Comparison of ENCODE assay signal across 12 mouse cellular contexts in genomic region chr4:155421412-155422370, GRCm38 (mm10). TPM values are rescaled to one million over a fixed set of nuclear protein-coding genes. Genes with fewer than 3 reads are reported as not detected.
DNase-seq lines count a peak whose midpoint lies in the region; ATAC-seq and TF ChIP-seq lines count a peak whose summit lies in the region.
"Not testable (repeated sequence)": the region's sequence is repeated elsewhere in the genome, so short reads cannot be mapped to it uniquely, and the experiment has no call there.
"Had no signal": no experiment of that assay in that cellular context is flagged by ENCODE, and none has a peak within 500 bp of the region (broad histone marks: within the 10 kb centered on the region; RNA-seq: fewer than 3 reads in every experiment).

No protein-coding gene starts in this region.

- not testable (repeated sequence) for H3K27me3 ChIP-seq in intestine, embryonic 16.5 days (replicated peaks; ENCODE audit: control insufficient read depth, insufficient read depth, low read length); limb, embryonic 13.5 days; small intestine, adult 2 months (ENCODE audit: control insufficient read depth, insufficient read depth, low read length); thymus, adult 2 months (ENCODE audit: control insufficient read depth, insufficient read depth, low read length)

- H3K9ac ChIP-seq in intestine, embryonic 16.5 days (ENCODE audit: low read depth, low read length): 0 out of 2 replicates have a peak overlapping the region, but pooled peaks have one; percentile 29
- H3K9ac ChIP-seq in limb, embryonic 13.5 days: not testable (repeated sequence)

- not testable (repeated sequence) for TF ChIP-seq CTCF in bone marrow, adult 2 months (IDR thresholded peaks at IDR 0.05; ENCODE audit: control insufficient read depth, insufficient read depth, low read length); lung, adult 2 months (IDR thresholded peaks at IDR 0.05; ENCODE audit: insufficient read depth, low read length); small intestine, adult 2 months (IDR thresholded peaks at IDR 0.05; ENCODE audit: extremely low read depth, insufficient read length, insufficient replicate concordance, low read depth, low read length); thymus, adult 2 months (IDR thresholded peaks at IDR 0.05; ENCODE audit: borderline replicate concordance, control insufficient read depth, extremely low read depth, insufficient read depth, low read length, poor library complexity)

- H3K27ac ChIP-seq in bone marrow, adult 2 months (ENCODE audit: control insufficient read depth, insufficient read depth, low read depth, low read length, poor library complexity); intestine, embryonic 16.5 days (ENCODE audit: low read length); limb, embryonic 13.5 days: not testable (repeated sequence)
- peak overlapping the region; percentile 88 for H3K27ac ChIP-seq in small intestine, adult 2 months (ENCODE audit: insufficient read depth, low read depth, low read length)
- peak overlapping the region; percentile 42; the same call in 1 of the 2 replicates for H3K27ac ChIP-seq in thymus, adult 2 months (ENCODE audit: control insufficient read depth, insufficient read depth, low read length)

- WGBS in bone marrow, adult 2 months: 79% methylated on average over 23 of the region's 30 CpGs
- WGBS in intestine, embryonic 16.5 days: 78% methylated on average over 21 of the region's 30 CpGs
- 76% methylated on average over 23 of the region's 30 CpGs for WGBS in limb, embryonic 13.5 days
- WGBS in lung, adult 2 months: 69% methylated on average over 23 of the region's 30 CpGs
- WGBS in small intestine, adult 2 months: 52% methylated on average over 23 of the region's 30 CpGs
- 89% methylated on average over 23 of the region's 30 CpGs for WGBS in thymus, adult 2 months

- H3K9me3 ChIP-seq in intestine, embryonic 16.5 days (ENCODE audit: control insufficient read depth, low read length); limb, embryonic 13.5 days: not testable (repeated sequence)

- ATAC-seq in intestine, embryonic 16.5 days: peak; percentile 81
- ATAC-seq in limb, embryonic 13.5 days (ENCODE audit: low FRiP score, low read depth): not testable (repeated sequence)

- peak; percentile 30 for DNase-seq in CD4-positive, CD25-positive, alpha-beta regulatory T cell, adult 2 months (ENCODE audit: low read depth, low spot score)
- DNase-seq in lung, adult 2 months; thymus, adult 2 months: not testable (repeated sequence)

- not testable (repeated sequence) for TF ChIP-seq POLR2A in bone marrow, adult 2 months (IDR thresholded peaks at IDR 0.05; ENCODE audit: borderline replicate concordance, control insufficient read depth, low read depth, low read length); lung, adult 2 months (IDR thresholded peaks at IDR 0.05; ENCODE audit: borderline replicate concordance, extremely low read depth, low read depth, low read length); small intestine, adult 2 months (IDR thresholded peaks at IDR 0.05; ENCODE audit: low read depth, low read length); thymus, adult 2 months (IDR thresholded peaks at IDR 0.05; ENCODE audit: control insufficient read depth, extremely low read depth, insufficient read depth, low read length, poor library complexity)

- H3K36me3 ChIP-seq in intestine, embryonic 16.5 days (ENCODE audit: control insufficient read depth, insufficient read depth, low read length); limb, embryonic 13.5 days; small intestine, adult 2 months (ENCODE audit: control insufficient read depth, insufficient read depth, low read length); thymus, adult 2 months (ENCODE audit: control insufficient read depth, insufficient read depth, low read length): not testable (repeated sequence)

- peak overlapping the region; percentile 44 for H3K4me3 ChIP-seq in bone marrow, adult 2 months (replicated peaks; ENCODE audit: control insufficient read depth, low read depth, low read length)
- H3K4me3 ChIP-seq in intestine, embryonic 16.5 days (ENCODE audit: low read length): not testable (repeated sequence)
- H3K4me3 ChIP-seq in limb, embryonic 13.5 days: 0 out of 2 replicates have a peak overlapping the region, but pooled peaks have one; percentile 8
- H3K4me3 ChIP-seq in lung, adult 2 months (replicated peaks; ENCODE audit: extremely low read depth, low read depth, low read length): peak overlapping the region; percentile 1
- H3K4me3 ChIP-seq in small intestine, adult 2 months (ENCODE audit: low read depth, low read length): peak overlapping the region; percentile 42
- H3K4me3 ChIP-seq in thymus, adult 2 months (ENCODE audit: control insufficient read depth, insufficient read depth, low read length): peak overlapping the region; percentile 34

- not testable (repeated sequence) for H3K4me1 ChIP-seq in bone marrow, adult 2 months (ENCODE audit: control insufficient read depth, insufficient read depth, low read length); intestine, embryonic 16.5 days (ENCODE audit: control insufficient read depth, insufficient read depth, low read length); limb, embryonic 13.5 days; lung, adult 2 months (ENCODE audit: control insufficient read depth, insufficient read depth, low read length); small intestine, adult 2 months (ENCODE audit: control insufficient read depth, insufficient read depth, insufficient read length, low read length)
- peaks cover 23% of the 10 kb centered on the region for H3K4me1 ChIP-seq in thymus, adult 2 months (replicated peaks; ENCODE audit: control insufficient read depth, insufficient read depth, low read length)

- H3K4me2 ChIP-seq in intestine, embryonic 16.5 days (ENCODE audit: low read depth, low read length): not testable (repeated sequence)
- H3K4me2 ChIP-seq in limb, embryonic 13.5 days (replicated peaks): 0 out of 2 replicates have a peak overlapping the region, but pooled peaks have one; percentile 7

RNA-seq across cellular contexts. Expression of gene Cfap74, which starts 12.7 kb away (rescaled TPM):
- polyA plus RNA-seq in bone marrow, adult 2 months (2011; ENCODE audit: insufficient read depth, insufficient read length, low replicate concordance, missing spikeins): 0.54 and 0.85 TPM in 2 replicates
- 1.4 and 1.5 TPM in 2 replicates for polyA plus RNA-seq in intestine, embryonic 16.5 days (2015; fragmentation: Nextera tagmentation; extraction: Ambion mirVana)
- 5.6 and 6.1 TPM in 2 replicates for polyA plus RNA-seq in limb, embryonic 13.5 days (2015; fragmentation: Nextera tagmentation; extraction: Ambion mirVana)
- polyA plus RNA-seq in lung, adult 2 months (2012; rRNA removed): 7.4 and 10.1 TPM in 2 replicates
- 0.11 and 1.4 TPM in 2 replicates for polyA plus RNA-seq in small intestine, adult 2 months (2012; rRNA removed)
- polyA plus RNA-seq in thymus, adult 2 months (2012; rRNA removed): 18.3 and 23.1 TPM in 2 replicates

RNA-seq across cellular contexts. Expression of gene Gabrd, which starts 23.8 kb away (rescaled TPM):
- polyA plus RNA-seq in bone marrow, adult 2 months (2011; ENCODE audit: insufficient read depth, insufficient read length, low replicate concordance, missing spikeins): not detected in 2 replicates
- 0.11 and 0.15 TPM in 2 replicates for polyA plus RNA-seq in intestine, embryonic 16.5 days (2015; fragmentation: Nextera tagmentation; extraction: Ambion mirVana)
- 0.15 and 0.29 TPM in 2 replicates for polyA plus RNA-seq in limb, embryonic 13.5 days (2015; fragmentation: Nextera tagmentation; extraction: Ambion mirVana)
- polyA plus RNA-seq in lung, adult 2 months (2012; rRNA removed): 0.52 and 1.4 TPM in 2 replicates
- 0.55 and 1.3 TPM in 2 replicates for polyA plus RNA-seq in small intestine, adult 2 months (2012; rRNA removed)
- 1.0 and 1.2 TPM in 2 replicates for polyA plus RNA-seq in thymus, adult 2 months (2012; rRNA removed)
- polyA plus RNA-seq: embryonic facial prominence, embryonic 12.5 days; forebrain, embryonic 11.5 days; heart, embryonic 13.5 days; heart, postnatal 0 days; hindbrain, embryonic 11.5 days had no signal

RNA-seq across cellular contexts. Expression of gene Tmem52, which starts 47.2 kb away (rescaled TPM):
- not detected in 2 replicates for polyA plus RNA-seq in bone marrow, adult 2 months (2011; ENCODE audit: insufficient read depth, insufficient read length, low replicate concordance, missing spikeins)
- polyA plus RNA-seq in intestine, embryonic 16.5 days (2015; fragmentation: Nextera tagmentation; extraction: Ambion mirVana): 4.3 and 7.3 TPM in 2 replicates
- not detected in 2 replicates for polyA plus RNA-seq in limb, embryonic 13.5 days (2015; fragmentation: Nextera tagmentation; extraction: Ambion mirVana)
- polyA plus RNA-seq in lung, adult 2 months (2012; rRNA removed): 3.5 and 5.2 TPM in 2 replicates
- 0.69 and 2.1 TPM in 2 replicates for polyA plus RNA-seq in small intestine, adult 2 months (2012; rRNA removed)
- 0.62 and 2.1 TPM in 2 replicates for polyA plus RNA-seq in thymus, adult 2 months (2012; rRNA removed)
- polyA plus RNA-seq: embryonic facial prominence, embryonic 12.5 days; forebrain, embryonic 11.5 days; heart, embryonic 13.5 days had no signal
